Mouse (Mus musculus): ENCODE results near the gene Siah1b.

DNA sequence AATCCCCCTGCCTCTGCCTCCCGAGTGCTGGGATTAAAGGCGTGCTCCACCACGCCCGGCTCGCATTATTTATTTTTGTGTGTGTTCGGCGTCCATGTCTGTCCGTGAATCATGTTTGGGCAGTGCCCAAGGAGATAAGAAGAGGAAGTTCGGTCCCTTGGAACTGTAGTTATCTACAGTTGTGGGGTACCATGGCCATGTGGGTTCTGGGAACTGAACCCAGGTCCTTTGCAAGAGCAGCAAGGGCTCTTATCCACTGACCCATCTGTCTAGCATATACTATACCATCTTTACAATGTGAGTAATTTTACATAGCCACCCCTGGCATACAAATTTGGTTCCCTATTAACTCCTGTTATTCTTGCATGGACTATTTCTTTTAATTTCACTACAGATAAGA lies 5.7 kb upstream of the Siah1b start:
- no peak for TF ChIP-seq CTCF (IDR thresholded peaks at IDR 0.05; ENCODE audit: extremely low read depth, insufficient read depth, insufficient read length, insufficient replicate concordance)
- no peak for TF ChIP-seq POLR2A (IDR thresholded peaks at IDR 0.05; ENCODE audit: low read depth, low read length)
